Mouse (Mus musculus) hindbrain, embryonic 12.5 days (tissue): ENCODE measurements around the gene Neil3. TPM values are rescaled to one million over a fixed set of nuclear protein-coding genes. Genes with fewer than 3 reads are reported as not detected.

ENCODE experiments used
- ATAC-seq: fragments of 200-750 bp; cut with Nextera tagmentation; 2 replicates; pipeline ENCODE4 v1.8.0; 2017; ENCODE audit warnings: moderate TSS enrichment; ENCODE audit not compliant: low FRiP score
- H3K27ac ChIP-seq: fragments of 300-500 bp; sonication (generic); 2 replicates; pipeline ENCODE4 v1.5.1; 2016; ENCODE audit warnings: mild to moderate bottlenecking
- H3K27me3 ChIP-seq: fragments of 300-500 bp; sonication (generic); 2 replicates; pipeline ENCODE4 v1.6.1; 2016; ENCODE audit warnings: mild to moderate bottlenecking
- H3K36me3 ChIP-seq: fragments of 300-500 bp; sonication (generic); 2 replicates; pipeline ENCODE4 v1.6.1; 2016; ENCODE audit warnings: mild to moderate bottlenecking
- H3K4me1 ChIP-seq: fragments of 300-500 bp; sonication (generic); 2 replicates; pipeline ENCODE4 v1.6.1; 2016
- H3K4me2 ChIP-seq: fragments of 300-500 bp; sonication (generic); replicated peaks from 2 replicates; pipeline ENCODE4 v1.6.1; 2016; ENCODE audit warnings: mild to moderate bottlenecking
- H3K4me3 ChIP-seq: fragments of 300-500 bp; sonication (generic); 2 replicates; pipeline ENCODE4 v1.5.1; 2016; ENCODE audit warnings: mild to moderate bottlenecking
- H3K9ac ChIP-seq: fragments of 300-500 bp; sonication (generic); 2 replicates; pipeline ENCODE4 v1.6.1; 2016; ENCODE audit warnings: mild to moderate bottlenecking, moderate library complexity
- H3K9me3 ChIP-seq: fragments of 300-500 bp; sonication (generic); replicated peaks from 2 replicates; pipeline ENCODE4 v1.6.1; 2016; ENCODE audit warnings: mild to moderate bottlenecking
- WGBS: fragments of 180-500 bp; shearing (Covaris S2); methylation state at CpG from one replicate; pipeline ENCODE4 v1.1.7; 2016; 5-methylcytosine and 5-hydroxymethylcytosine counted together
- polyA plus RNA-seq: library from polyadenylated mRNA; unstranded; fragments of >200 nt; fragmentation: Nextera tagmentation; extraction: Ambion mirVana; gene quantifications from 2 replicates; pipeline ENCODE4 v1.2.1, GENCODE M21; 2016

The Neil3 gene
- 18.4 and 20.3 TPM in 2 replicates for polyA plus RNA-seq

GRCm38 (mm10) chr8:53638495-53639171 is at the start of gene Neil3:
Neil3 (minus strand) TSS chr8:53639065.
- H3K9ac ChIP-seq: peak within 1 kb of the TSS; percentile 48

GRCm38 (mm10) chr8:53680846-53681245 is 42.0 kb upstream of the Neil3 start:
- no peaks in the 10 kb centered on the region for H3K36me3 ChIP-seq
- 27% methylated on average over 12 of the region's 12 CpGs for WGBS
- peak; percentile 85 for ATAC-seq
- H3K4me1 ChIP-seq: no peaks in the 10 kb centered on the region
- no peak overlapping the region for H3K4me2 ChIP-seq
- no peaks in the 10 kb centered on the region for H3K9me3 ChIP-seq
- no peak overlapping the region for H3K9ac ChIP-seq
- no peaks in the 10 kb centered on the region for H3K27me3 ChIP-seq
- no peak overlapping the region for H3K27ac ChIP-seq
- no peak overlapping the region for H3K4me3 ChIP-seq

More at GRCm38 (mm10) chr8:53638495-53639171, at the start of gene Neil3:
- Histone ChIP-seq H3K36me3 (no peaks in the 10 kb centered on the region), H3K4me3 (peak within 1 kb of the TSS; percentile 42), H3K9me3 (no peaks in the 10 kb centered on the region), H3K27ac (no peak within 1 kb of the TSS), H3K4me2 (peak within 1 kb of the TSS; percentile 66), H3K27me3 (no peaks in the 10 kb centered on the region), H3K4me1 (peaks cover 9% of the 10 kb centered on the region; the same call in 1 of the 2 replicates)
- peak; percentile 97 for ATAC-seq
- under 1% methylated on average over 26 of the region's 26 CpGs for WGBS

GRCm38 (mm10) chr8:53663946-53664345 is 25.1 kb upstream of the Neil3 start:
- ATAC-seq: no peak
- 39% methylated on average over 4 of the region's 4 CpGs for WGBS
- no peak overlapping the region for H3K4me2 ChIP-seq

GRCm38 (mm10) chr8:53661436-53661835 is 22.6 kb upstream of the Neil3 start:
- Histone ChIP-seq H3K4me3 (no peak overlapping the region), H3K9ac (no peak overlapping the region), H3K27ac (no peak overlapping the region), H3K9me3 (no peaks in the 10 kb centered on the region), H3K36me3 (no peaks in the 10 kb centered on the region), H3K27me3 (no peaks in the 10 kb centered on the region), H3K4me1 (0 out of 2 replicates have a peak, but pooled peaks cover 4% of the 10 kb centered on the region), H3K4me2 (no peak overlapping the region)
- WGBS: 73% methylated on average over 3 of the region's 3 CpGs
- 0 out of 2 replicates have a peak, but pooled peaks have one; percentile 52 for ATAC-seq

More at GRCm38 (mm10) chr8:53663946-53664345, 25.1 kb upstream of the Neil3 start:
- Histone ChIP-seq H3K9ac (no peak overlapping the region), H3K36me3 (no peaks in the 10 kb centered on the region), H3K4me3 (no peak overlapping the region), H3K27me3 (no peaks in the 10 kb centered on the region), H3K4me1 (0 out of 2 replicates have a peak, but pooled peaks cover 4% of the 10 kb centered on the region), H3K9me3 (no peaks in the 10 kb centered on the region), H3K27ac (no peak overlapping the region)

- Histone ChIP-seq H3K9me3 (no peaks in the 10 kb centered on the region), H3K4me1 (no peaks in the 10 kb centered on the region), H3K36me3 (no peaks in the 10 kb centered on the region), H3K27ac (no peak overlapping the region), H3K27me3 (no peaks in the 10 kb centered on the region), H3K4me2 (no peak overlapping the region), H3K9ac (no peak overlapping the region), H3K4me3 (no peak overlapping the region)
- no peak for ATAC-seq
- WGBS: 94% methylated on average over 4 of the region's 4 CpGs
Observed at GRCm38 (mm10) chr8:53630618-53631017, 8.2 kb downstream of the Neil3 start.

GRCm38 (mm10) chr8:53628864-53629415 is 9.9 kb downstream of the Neil3 start:
- Histone ChIP-seq H3K4me1 (no peaks in the 10 kb centered on the region), H3K9ac (no peak overlapping the region), H3K4me2 (no peak overlapping the region), H3K27ac (no peak overlapping the region), H3K36me3 (no peaks in the 10 kb centered on the region), H3K9me3 (no peaks in the 10 kb centered on the region), H3K27me3 (no peaks in the 10 kb centered on the region), H3K4me3 (no peak overlapping the region)
- 89% methylated on average over 4 of the region's 4 CpGs for WGBS
- ATAC-seq: no peak

GRCm38 (mm10) chr8:53623425-53623824 is 15.4 kb downstream of the Neil3 start:
- 84% methylated on average over 3 of the region's 3 CpGs for WGBS

GRCm38 (mm10) chr8:53619196-53619595 is 19.7 kb downstream of the Neil3 start:
- no peaks in the 10 kb centered on the region for H3K36me3 ChIP-seq
- ATAC-seq: no peak
- H3K27ac ChIP-seq: no peak overlapping the region
- H3K27me3 ChIP-seq: no peaks in the 10 kb centered on the region
- no peak overlapping the region for H3K4me3 ChIP-seq
- 98% methylated on average over 3 of the region's 3 CpGs for WGBS
- H3K9ac ChIP-seq: no peak overlapping the region
- no peak overlapping the region for H3K4me2 ChIP-seq
- H3K4me1 ChIP-seq: peaks cover 5% of the 10 kb centered on the region; the same call in 1 of the 2 replicates
- H3K9me3 ChIP-seq: no peaks in the 10 kb centered on the region

More at GRCm38 (mm10) chr8:53623425-53623824, 15.4 kb downstream of the Neil3 start:
- no peak overlapping the region for H3K9ac ChIP-seq
- H3K9me3 ChIP-seq: no peaks in the 10 kb centered on the region
- H3K4me2 ChIP-seq: no peak overlapping the region
- H3K27ac ChIP-seq: no peak overlapping the region
- H3K4me3 ChIP-seq: no peak overlapping the region
- no peak for ATAC-seq
- no peaks in the 10 kb centered on the region for H3K27me3 ChIP-seq
- no peaks in the 10 kb centered on the region for H3K36me3 ChIP-seq
- no peaks in the 10 kb centered on the region for H3K4me1 ChIP-seq

GRCm38 (mm10) chr8:53614288-53614646 is 24.6 kb downstream of the Neil3 start:
- Histone ChIP-seq H3K9me3 (no peaks in the 10 kb centered on the region), H3K36me3 (no peaks in the 10 kb centered on the region), H3K4me3 (no peak overlapping the region), H3K27ac (no peak overlapping the region), H3K4me2 (no peak overlapping the region), H3K27me3 (no peaks in the 10 kb centered on the region), H3K9ac (no peak overlapping the region), H3K4me1 (peaks cover 5% of the 10 kb centered on the region; the same call in 1 of the 2 replicates)
- WGBS: 64% methylated on average over 8 of the region's 8 CpGs
- ATAC-seq: no peak

GRCm38 (mm10) chr8:53613577-53614287 is 25.1 kb downstream of the Neil3 start:
- no peaks in the 10 kb centered on the region for H3K36me3 ChIP-seq
- no peak overlapping the region for H3K4me2 ChIP-seq
- no peak overlapping the region for H3K27ac ChIP-seq
- H3K4me1 ChIP-seq: peaks cover 5% of the 10 kb centered on the region; the same call in 1 of the 2 replicates
- WGBS: 94% methylated on average over 7 of the region's 7 CpGs
- H3K9me3 ChIP-seq: no peaks in the 10 kb centered on the region
- no peak overlapping the region for H3K9ac ChIP-seq
- no peak overlapping the region for H3K4me3 ChIP-seq
- H3K27me3 ChIP-seq: no peaks in the 10 kb centered on the region
- ATAC-seq: no peak

GRCm38 (mm10) chr8:53612297-53612696 is 26.6 kb downstream of the Neil3 start:
- H3K9me3 ChIP-seq: no peaks in the 10 kb centered on the region
- H3K27ac ChIP-seq: no peak overlapping the region
- H3K4me3 ChIP-seq: no peak overlapping the region
- ATAC-seq: no peak
- H3K4me1 ChIP-seq: peaks cover 5% of the 10 kb centered on the region; the same call in 1 of the 2 replicates
- H3K36me3 ChIP-seq: no peaks in the 10 kb centered on the region
- H3K9ac ChIP-seq: no peak overlapping the region
- H3K4me2 ChIP-seq: no peak overlapping the region
- no peaks in the 10 kb centered on the region for H3K27me3 ChIP-seq
- 57% methylated on average over 7 of the region's 7 CpGs for WGBS

- H3K4me3 ChIP-seq: no peak overlapping the region
- H3K9me3 ChIP-seq: no peaks in the 10 kb centered on the region
- WGBS: 49% methylated on average over 3 of the region's 3 CpGs
- ATAC-seq: 0 out of 2 replicates have a peak, but pooled peaks have one; percentile 60
- H3K27me3 ChIP-seq: no peaks in the 10 kb centered on the region
- no peaks in the 10 kb centered on the region for H3K36me3 ChIP-seq
- no peak overlapping the region for H3K9ac ChIP-seq
- no peaks in the 10 kb centered on the region for H3K4me1 ChIP-seq
- no peak overlapping the region for H3K27ac ChIP-seq
- H3K4me2 ChIP-seq: no peak overlapping the region
Observed at GRCm38 (mm10) chr8:53607040-53607439, 31.8 kb downstream of the Neil3 start.
